Mouse (Mus musculus) CH12.LX (cell line): ENCODE measurements around the gene Actb. TPM values are rescaled to one million over a fixed set of nuclear protein-coding genes. Genes with fewer than 3 reads are reported as not detected.
A peak's percentile ranks its signal among the peaks of the same experiment; 100 is the strongest.

ENCODE experiments used
- DNase-seq: peaks from one replicate; pipeline ENCODE4 v3.0.0-alpha.2; 2013; ENCODE audit errors: extremely low read depth
- H3K27ac ChIP-seq: 2 replicates; pipeline ENCODE4 v1.5.1; 2012; ENCODE audit warnings: low read depth, mild to moderate bottlenecking, control low read depth, moderate library complexity; ENCODE audit not compliant: insufficient read depth
- H3K27me3 ChIP-seq: replicated peaks from 2 replicates; pipeline ENCODE3; 2012; ENCODE audit warnings: inconsistent platforms
- H3K36me3 ChIP-seq, 2 experiments: replicated peaks in 1 of 2; 2 replicates each; pipeline versions ENCODE3 to v1.6.1; 2012; ENCODE audit warnings: inconsistent platforms in 1 of 2, low read length in 1 of 2, mild to moderate bottlenecking in 1 of 2, mixed read lengths in 1 of 2, moderate library complexity in 1 of 2; ENCODE audit not compliant: control insufficient read depth in 1 of 2, insufficient read depth in 1 of 2
- H3K4me1 ChIP-seq, 2 experiments: 2 replicates each; pipeline ENCODE4 v1.6.1; 2012; ENCODE audit warnings: inconsistent platforms in 1 of 2, moderate library complexity in 1 of 2; ENCODE audit not compliant: insufficient read depth in 2 of 2, control insufficient read depth in 1 of 2
- H3K4me2 ChIP-seq: 2 replicates; pipeline ENCODE4 v1.6.1; 2012; ENCODE audit warnings: low read depth, mild to moderate bottlenecking, control low read depth; ENCODE audit not compliant: poor library complexity, insufficient read depth, severe bottlenecking
- H3K4me3 ChIP-seq, 3 experiments: fragments of 150-350 bp in 1 of 3; sonication (generic) in 1 of 3; replicated peaks in 1 of 3; 2 replicates each; pipeline versions ENCODE3 to v1.5.1; 2011 to 2012; ENCODE audit warnings: low read depth in 2 of 3, low read length in 2 of 3, mild to moderate bottlenecking in 2 of 3, moderate library complexity in 2 of 3, control low read depth in 1 of 3, improper control_type of control experiment in 1 of 3, inconsistent platforms in 1 of 3, mixed read lengths in 1 of 3; ENCODE audit not compliant: poor library complexity in 1 of 3
- H3K79me2 ChIP-seq: replicated peaks from 2 replicates; pipeline ENCODE4 v1.6.1; 2012; ENCODE audit warnings: mild to moderate bottlenecking, moderate library complexity; ENCODE audit not compliant: control insufficient read depth, poor library complexity, insufficient read depth, severe bottlenecking; ENCODE audit errors: extremely low read depth
- H3K9ac ChIP-seq: 2 replicates; pipeline ENCODE4 v1.6.1; 2012; ENCODE audit warnings: low read depth, mild to moderate bottlenecking, control low read depth, moderate library complexity; ENCODE audit not compliant: insufficient read depth
- H3K9me3 ChIP-seq: replicated peaks from 2 replicates; pipeline ENCODE3; 2012; ENCODE audit warnings: low read length, inconsistent platforms, mixed read lengths
- BHLHE40 ChIP-seq: IDR thresholded peaks from 2 replicates; pipeline ENCODE4 v1.6.1; 2011; ENCODE audit warnings: mild to moderate bottlenecking, low read depth, low read length, improper control_type of control experiment
- CHD2 ChIP-seq: IDR thresholded peaks from 2 replicates; pipeline ENCODE4 v1.6.1; 2011; ENCODE audit warnings: low read length, improper control_type of control experiment
- CTCF ChIP-seq, 2 experiments: IDR thresholded peaks in 1 of 2; conservative IDR thresholded peaks in 1 of 2; 2 replicates each; pipeline ENCODE4 v1.5.1; 2011 to 2012; ENCODE audit warnings: low read depth in 2 of 2, low read length in 2 of 2, improper control_type of control experiment in 1 of 2, inconsistent platforms in 1 of 2, mild to moderate bottlenecking in 1 of 2, moderate library complexity in 1 of 2
- E2F4 ChIP-seq: IDR thresholded peaks from 2 replicates; pipeline ENCODE4 v1.6.1; 2011; ENCODE audit warnings: low read depth, low read length, improper control_type of control experiment; ENCODE audit not compliant: insufficient replicate concordance
- ELF1 ChIP-seq: IDR thresholded peaks from 2 replicates; pipeline ENCODE4 v1.6.1; 2014; ENCODE audit warnings: low read depth, mild to moderate bottlenecking, inconsistent platforms, low read length, improper control_type of control experiment
- GABPA ChIP-seq: IDR thresholded peaks from 2 replicates; pipeline ENCODE4 v1.6.1; 2012; ENCODE audit warnings: low read depth, low read length, improper control_type of control experiment, inconsistent platforms; ENCODE audit not compliant: insufficient replicate concordance
- HCFC1 ChIP-seq: IDR thresholded peaks from 2 replicates; pipeline ENCODE4 v1.6.1; 2012; ENCODE audit warnings: low read depth, mild to moderate bottlenecking, inconsistent platforms, low read length, improper control_type of control experiment
- JUN ChIP-seq: IDR thresholded peaks from 2 replicates; pipeline ENCODE4 v1.6.1; 2011; ENCODE audit warnings: low read depth, mild to moderate bottlenecking, low read length, improper control_type of control experiment, moderate library complexity; ENCODE audit not compliant: insufficient read depth
- JUND ChIP-seq: conservative IDR thresholded peaks from 2 replicates; pipeline ENCODE4 v1.6.1; 2011; ENCODE audit warnings: low read depth, low read length, improper control_type of control experiment
- KAT2A ChIP-seq: IDR thresholded peaks from 2 replicates; pipeline ENCODE4 v1.6.1; 2012; ENCODE audit warnings: low read length, improper control_type of control experiment, inconsistent platforms; ENCODE audit not compliant: insufficient replicate concordance
- MAX ChIP-seq: IDR thresholded peaks from 2 replicates; pipeline ENCODE4 v1.6.1; 2011; ENCODE audit warnings: low read length, improper control_type of control experiment
- MAZ ChIP-seq: IDR thresholded peaks from 2 replicates; pipeline ENCODE4 v1.6.1; 2012; ENCODE audit warnings: low read depth, mild to moderate bottlenecking, inconsistent platforms, low read length, improper control_type of control experiment, moderate library complexity
- NELFE ChIP-seq: IDR thresholded peaks from 2 replicates; pipeline ENCODE4 v1.6.1; 2011; ENCODE audit warnings: low read depth, low read length, improper control_type of control experiment
- POLR2A ChIP-seq: IDR thresholded peaks from 2 replicates; pipeline ENCODE4 v1.6.1; 2011; ENCODE audit warnings: low read depth, mild to moderate bottlenecking, improper control_type of control experiment, low read length
- POLR2AphosphoS2 ChIP-seq: IDR thresholded peaks from 2 replicates; pipeline ENCODE4 v1.6.1; 2011; ENCODE audit warnings: low read depth, low read length, improper control_type of control experiment
- RAD21 ChIP-seq: IDR thresholded peaks from 2 replicates; pipeline ENCODE4 v1.6.1; 2011; ENCODE audit warnings: low read depth, mild to moderate bottlenecking, low read length, improper control_type of control experiment, moderate library complexity
- RCOR1 ChIP-seq: conservative IDR thresholded peaks from 2 replicates; pipeline ENCODE4 v1.6.1; 2012; ENCODE audit warnings: low read depth, mild to moderate bottlenecking, inconsistent platforms, low read length, improper control_type of control experiment
- SIN3A ChIP-seq: IDR thresholded peaks from 2 replicates; pipeline ENCODE4 v1.6.1; 2012; ENCODE audit warnings: low read length, improper control_type of control experiment, inconsistent platforms
- SMC3 ChIP-seq: IDR thresholded peaks from 2 replicates; pipeline ENCODE4 v1.6.1; 2011; ENCODE audit warnings: low read depth, low read length, improper control_type of control experiment
- TCF12 ChIP-seq: IDR thresholded peaks from 2 replicates; pipeline ENCODE4 v1.6.1; 2014; ENCODE audit warnings: low read depth, mild to moderate bottlenecking, inconsistent platforms, low read length, improper control_type of control experiment
- UBTF ChIP-seq: IDR thresholded peaks from 2 replicates; pipeline ENCODE4 v1.6.1; 2012; ENCODE audit warnings: low read depth, mild to moderate bottlenecking, inconsistent platforms, low read length, improper control_type of control experiment, moderate library complexity
- USF1 ChIP-seq: IDR thresholded peaks from 2 replicates; pipeline ENCODE4 v1.6.1; 2014; ENCODE audit warnings: low read depth, mild to moderate bottlenecking, inconsistent platforms, low read length, improper control_type of control experiment
- USF2 ChIP-seq: conservative IDR thresholded peaks from 2 replicates; pipeline ENCODE4 v1.6.1; 2011; ENCODE audit warnings: low read depth, low read length, improper control_type of control experiment
- ZMIZ1 ChIP-seq: IDR thresholded peaks from 2 replicates; pipeline ENCODE4 v1.6.1; 2012; ENCODE audit warnings: low read depth, mild to moderate bottlenecking, inconsistent platforms, low read length, improper control_type of control experiment
- ZNF384 ChIP-seq: IDR thresholded peaks from 2 replicates; pipeline ENCODE4 v1.6.1; 2012; ENCODE audit warnings: low read depth, low read length, improper control_type of control experiment, inconsistent platforms
- dilution Hi-C: fragments of 300-500 bp; cut with MboI; formaldehyde crosslinking; loops from 2 replicates; pipeline ENCODE4 v1.14.3; 2020; ENCODE audit warnings: low sequenced_read_pairs; ENCODE audit not compliant: extremely low pct_unique_long_range_greater_than_20kb, extremely low pct_ligation_motif_present
- in situ Hi-C: fragments of 300-500 bp; cut with MboI; formaldehyde crosslinking; loops from 3 replicates; pipeline ENCODE4 v1.14.3; 2019; ENCODE audit warnings: low sequenced_read_pairs, low pct_ligation_motif_present, low pct_unique_long_range_greater_than_20kb, mixed read lengths
- polyA plus RNA-seq: library from polyadenylated mRNA; unstranded; fragments of >175 nt; gene quantifications from 2 replicates; pipeline ENCODE4 v1.2.1, GENCODE M21; 2012; ENCODE audit warnings: low read depth; ENCODE audit not compliant: insufficient read length
- total RNA-seq, 2 experiments: library from RNA; depleted of rRNA; stranded (reverse); fragments of 300-350 nt in 1 of 2; fragments of >200 nt in 1 of 2; gene quantifications; 2 replicates each; pipeline ENCODE4 v1.2.3; 2012 to 2014

Actb gene
- total and polyA plus RNA-seq, 3 experiments, result 3,882 to 5,048 (median 4,756) TPM

- no peak for TF ChIP-seq USF2
- peak; percentile 21; the same call in 1 of the 2 replicates for TF ChIP-seq ZNF384
- no peak for TF ChIP-seq KAT2A
- TF ChIP-seq ELF1, result no peak
- no peak for TF ChIP-seq RCOR1
- no peak for TF ChIP-seq MAZ
Measured at GRCm38 (mm10) chr5:142877337-142878280, 28.9 kb downstream of the Actb start (continued).

- no peak overlapping the region for H3K4me2 ChIP-seq
- H3K27ac ChIP-seq, result no peak overlapping the region
- no peaks in the 10 kb centered on the region for H3K79me2 ChIP-seq
- no peak overlapping the region for H3K4me3 ChIP-seq
- no peak for DNase-seq
- in situ Hi-C loops, result loop anchor here (10.0 kb wide), 1 partner anchor 112 kb away; no protein-coding TSS in a partner anchor
- H3K9ac ChIP-seq, result no peak overlapping the region
- dilution Hi-C loops, result no loop called here
- no peak for TF ChIP-seq GABPA
- no peak for TF ChIP-seq JUND
- TF ChIP-seq USF2, result no peak
- no peak for TF ChIP-seq RAD21
- TF ChIP-seq CTCF (conservative IDR thresholded peaks at IDR 0.05 in 1 of 2, IDR thresholded peaks at IDR 0.05 in 1 of 2; ENCODE audit: low read depth in 2 of 2, low read length in 2 of 2), result no peak
- no peak for TF ChIP-seq TCF12
- H3K36me3 ChIP-seq, result peaks cover 38 to 82% of the 10 kb centered on the region in 2 experiments
- H3K27me3 ChIP-seq, result no peaks in the 10 kb centered on the region
- H3K4me1 ChIP-seq, result peaks cover 0 to 23% of the 10 kb centered on the region in 2 experiments; a peak in 3 of 4 replicates
- H3K9me3 ChIP-seq, result no peaks in the 10 kb centered on the region
Measured at GRCm38 (mm10) chr5:142876896-142877295, 29.7 kb downstream of the Actb start.

GRCm38 (mm10) chr5:142875513-142875905, 31.0 kb downstream of the Actb start:
- H3K9me3 ChIP-seq, result no peaks in the 10 kb centered on the region
- H3K9ac ChIP-seq, result no peak overlapping the region
- peaks cover 0 to 10% of the 10 kb centered on the region in 2 experiments; a peak in 3 of 4 replicates for H3K4me1 ChIP-seq
- peaks cover 48 to 85% of the 10 kb centered on the region in 2 experiments for H3K36me3 ChIP-seq
- in situ Hi-C loops, result loop anchor here (10.0 kb wide), 1 partner anchor 111 kb away; no protein-coding TSS in a partner anchor
- no peak overlapping the region for H3K27ac ChIP-seq
- TF ChIP-seq MAX, result no peak
- TF ChIP-seq HCFC1, result no peak
- TF ChIP-seq NELFE, result no peak
- TF ChIP-seq BHLHE40, result no peak
- no peak for TF ChIP-seq USF1
- no peak for TF ChIP-seq UBTF
- no peak for TF ChIP-seq ZNF384
- TF ChIP-seq SIN3A, result no peak
- no peak for TF ChIP-seq POLR2AphosphoS2
- TF ChIP-seq RAD21, result no peak
- no peak for TF ChIP-seq GABPA
- no peak for TF ChIP-seq E2F4
- no peak for TF ChIP-seq ZMIZ1
- TF ChIP-seq POLR2A, result no peak
- TF ChIP-seq CHD2, result no peak
- TF ChIP-seq SMC3, result no peak
- no peak for TF ChIP-seq USF2
- TF ChIP-seq JUN, result no peak
- no peaks in the 10 kb centered on the region for H3K79me2 ChIP-seq
- no peak for DNase-seq
- H3K4me3 ChIP-seq, result no peak overlapping the region
- dilution Hi-C loops, result no loop called here
- H3K4me2 ChIP-seq, result no peak overlapping the region
- no peaks in the 10 kb centered on the region for H3K27me3 ChIP-seq
